Mouse (Mus musculus): ENCODE measurements around the gene Map3k6. TPM values are rescaled to one million over a fixed set of nuclear protein-coding genes. Genes with fewer than 3 reads are reported as not detected.

Map3k6 gene
- total RNA-seq, 2 experiments from 2014 or later, result 5.3 to 10.6 TPM

DNA sequence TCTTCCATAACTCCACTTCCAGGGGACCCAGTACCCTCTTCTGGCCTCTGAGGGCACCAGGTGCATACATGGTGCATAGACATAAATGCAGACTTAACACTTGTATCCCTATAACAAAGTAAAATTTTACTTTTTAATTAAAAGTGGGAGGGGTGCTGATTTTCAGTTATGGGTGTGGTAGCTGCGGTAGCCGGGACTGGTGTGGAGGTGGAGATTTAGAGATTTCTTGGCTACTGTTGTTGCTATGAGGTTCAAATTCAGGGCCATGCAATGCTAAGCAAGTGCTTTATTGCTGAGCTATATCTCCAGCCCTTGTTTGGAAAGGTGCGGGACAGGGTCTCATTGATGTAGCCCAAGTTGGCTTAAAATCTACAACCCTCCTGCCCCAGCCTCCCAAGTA lies 21.9 kb upstream of the Map3k6 start:
- Histone ChIP-seq H3K4me3 (no peak overlapping the region), H3K27ac (no peak overlapping the region)
- no peak for DNase-seq (ENCODE audit: extremely low spot score in 1 of 2, low spot score in 2 of 2)
- no peak for TF ChIP-seq CTCF (IDR thresholded peaks at IDR 0.05)
- intact Hi-C loops (cut with DNase I), result no loop called here

DNA sequence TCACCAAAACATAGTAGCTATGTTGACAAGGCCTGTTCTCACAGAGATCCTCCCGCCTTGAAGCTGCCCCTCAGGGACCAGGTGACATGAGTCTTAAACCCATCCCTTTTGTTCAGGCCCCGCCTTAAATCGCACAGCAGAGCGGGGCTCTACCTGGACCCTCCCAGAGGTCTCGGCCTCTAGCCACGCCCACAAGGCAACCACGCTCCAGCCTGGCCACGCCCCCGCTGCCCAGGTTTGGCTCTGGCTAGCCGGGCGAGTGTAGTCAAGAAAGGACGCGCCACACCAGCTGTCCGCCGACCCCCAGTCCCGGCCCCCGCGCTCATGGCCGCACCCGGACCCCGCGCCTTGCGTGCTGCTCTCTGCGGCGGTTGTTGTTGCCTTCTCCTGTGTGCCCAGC lies 20.0 kb upstream of the Map3k6 start:
- Histone ChIP-seq H3K27ac (no peak overlapping the region), H3K4me3 (no peak overlapping the region)
- intact Hi-C loops (cut with DNase I), result no loop called here
- TF ChIP-seq CTCF (IDR thresholded peaks at IDR 0.05), result no peak
- DNase-seq (ENCODE audit: extremely low spot score in 1 of 2, low spot score in 2 of 2), result no peak

DNA sequence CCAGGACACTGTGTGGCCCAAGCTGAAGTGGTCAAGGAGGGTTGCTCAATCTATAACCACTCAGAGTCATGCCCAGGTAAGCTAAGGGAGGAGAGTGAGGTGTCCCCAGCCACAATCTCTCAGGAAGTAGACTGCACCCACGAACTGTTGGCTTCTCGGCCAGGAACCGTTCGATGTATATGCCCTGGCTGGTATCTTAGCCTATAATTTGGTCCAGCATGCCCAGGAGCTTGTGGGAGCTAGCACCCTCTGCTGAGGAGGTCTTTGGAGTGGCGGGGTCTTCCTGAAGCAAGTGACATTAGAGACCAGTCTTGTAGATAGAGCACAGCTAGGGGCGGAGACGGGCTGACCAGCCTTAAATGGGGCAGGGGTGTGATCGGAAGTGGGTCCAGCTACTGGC lies 18.9 kb upstream of the Map3k6 start:
- H3K4me3 ChIP-seq, result no peak overlapping the region
- no peak overlapping the region for H3K27ac ChIP-seq
- intact Hi-C loops (cut with DNase I), result no loop called here
- no peak for TF ChIP-seq CTCF (IDR thresholded peaks at IDR 0.05)
- no peak for DNase-seq (ENCODE audit: extremely low spot score in 1 of 2, low spot score in 2 of 2)

DNA sequence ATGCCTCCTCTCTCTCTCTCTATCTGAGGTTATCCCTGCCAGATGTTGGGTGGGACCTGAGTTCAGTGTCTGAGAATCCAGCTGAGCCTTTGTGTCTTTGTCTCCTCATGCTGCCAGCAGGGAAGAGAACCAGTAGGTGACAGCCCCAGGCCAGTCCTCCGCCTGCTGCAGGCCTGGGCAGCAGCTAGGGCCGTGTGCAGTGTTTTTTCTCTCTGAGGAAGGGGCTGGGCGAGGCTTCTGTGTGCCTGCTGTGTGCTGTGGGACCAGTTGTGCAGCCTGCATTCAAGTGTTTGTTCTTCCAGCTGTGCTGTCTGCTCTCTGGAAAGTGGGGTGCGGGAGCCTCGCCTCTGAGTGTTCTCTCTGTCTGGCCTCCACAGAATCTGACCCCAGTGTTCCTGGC lies 16.7 kb upstream of the Map3k6 start:
- intact Hi-C loops (cut with DNase I), result no loop called here
- Histone ChIP-seq H3K27ac (no peak overlapping the region), H3K4me3 (no peak overlapping the region)
- no peak for DNase-seq (ENCODE audit: extremely low spot score in 1 of 2, low spot score in 2 of 2)
- TF ChIP-seq CTCF (IDR thresholded peaks at IDR 0.05), result no peak

DNA sequence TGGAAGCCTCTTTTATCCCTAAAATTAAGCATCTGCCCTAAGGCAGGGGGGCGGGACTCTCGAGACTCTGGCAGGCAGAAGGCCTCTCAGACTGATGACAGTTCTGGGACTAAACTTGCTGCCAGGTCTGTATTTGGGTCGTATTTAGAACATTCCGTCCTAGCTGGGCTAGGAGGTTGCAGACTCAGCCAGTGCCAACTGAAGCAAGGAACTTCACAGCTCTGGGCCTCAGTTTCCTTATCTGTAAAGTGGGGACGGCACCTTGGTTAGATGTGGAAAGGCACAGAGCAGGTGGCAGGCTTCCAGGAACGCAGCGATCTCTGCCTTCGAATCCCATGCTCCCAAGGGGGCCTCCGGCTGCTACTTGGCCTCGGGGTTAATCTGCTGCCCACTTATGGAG lies 14.5 kb upstream of the Map3k6 start:
- Histone ChIP-seq H3K27ac (no peak overlapping the region), H3K4me3 (no peak overlapping the region)
- intact Hi-C loops (cut with DNase I), result no loop called here
- no peak for TF ChIP-seq CTCF (IDR thresholded peaks at IDR 0.05)
- no peak for DNase-seq (ENCODE audit: extremely low spot score in 1 of 2, low spot score in 2 of 2)

DNA sequence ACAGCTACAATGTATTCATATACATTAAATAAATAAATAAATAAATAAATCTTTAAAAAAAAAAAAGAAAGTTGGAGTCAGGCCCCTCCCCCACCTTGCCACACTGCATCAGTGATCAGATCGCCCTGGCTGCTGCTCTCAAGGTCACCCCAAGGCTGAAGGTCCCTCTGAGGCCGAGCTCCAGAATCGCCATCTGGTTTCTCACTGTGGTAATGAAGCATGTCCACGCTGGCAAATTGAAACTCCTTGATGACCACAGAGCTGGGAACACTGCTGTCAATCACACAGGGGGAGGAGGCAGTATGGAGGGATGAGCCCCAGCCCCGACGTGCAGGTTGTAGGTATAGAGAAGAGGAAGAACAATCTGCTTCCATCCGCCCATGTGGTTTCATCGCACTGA lies 13.0 kb upstream of the Map3k6 start:
- no peak for DNase-seq (ENCODE audit: extremely low spot score in 1 of 2, low spot score in 2 of 2)

DNA sequence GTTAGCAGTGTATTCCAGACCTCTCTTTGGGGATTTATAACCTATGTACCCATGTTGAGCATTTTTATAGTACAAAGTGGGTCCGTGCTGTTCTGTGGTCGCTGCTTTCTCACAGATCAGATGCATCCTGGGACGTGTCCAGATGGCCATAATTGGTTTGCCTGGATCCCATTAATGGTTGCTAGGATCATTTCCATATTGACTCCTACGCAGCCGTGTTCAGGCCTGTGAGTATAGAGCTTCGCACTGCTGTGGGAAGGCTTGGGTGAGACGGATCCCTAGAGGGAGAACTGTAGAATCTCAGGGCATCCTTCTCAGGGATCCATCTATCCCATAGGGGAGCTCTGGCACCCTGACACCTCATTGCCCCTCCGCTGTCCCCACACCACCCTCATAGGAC lies 11.0 kb upstream of the Map3k6 start:
- intact Hi-C loops (cut with DNase I), result no loop called here
- no peak for TF ChIP-seq CTCF (IDR thresholded peaks at IDR 0.05)
- no peak for DNase-seq (ENCODE audit: extremely low spot score in 1 of 2, low spot score in 2 of 2)
- Histone ChIP-seq H3K27ac (no peak overlapping the region), H3K4me3 (no peak overlapping the region)

More for the DNA sequence above, 13.0 kb upstream of the Map3k6 start:
- Histone ChIP-seq H3K27ac (no peak overlapping the region), H3K4me3 (no peak overlapping the region)
- intact Hi-C loops (cut with DNase I), result no loop called here
- no peak for TF ChIP-seq CTCF (IDR thresholded peaks at IDR 0.05)

DNA sequence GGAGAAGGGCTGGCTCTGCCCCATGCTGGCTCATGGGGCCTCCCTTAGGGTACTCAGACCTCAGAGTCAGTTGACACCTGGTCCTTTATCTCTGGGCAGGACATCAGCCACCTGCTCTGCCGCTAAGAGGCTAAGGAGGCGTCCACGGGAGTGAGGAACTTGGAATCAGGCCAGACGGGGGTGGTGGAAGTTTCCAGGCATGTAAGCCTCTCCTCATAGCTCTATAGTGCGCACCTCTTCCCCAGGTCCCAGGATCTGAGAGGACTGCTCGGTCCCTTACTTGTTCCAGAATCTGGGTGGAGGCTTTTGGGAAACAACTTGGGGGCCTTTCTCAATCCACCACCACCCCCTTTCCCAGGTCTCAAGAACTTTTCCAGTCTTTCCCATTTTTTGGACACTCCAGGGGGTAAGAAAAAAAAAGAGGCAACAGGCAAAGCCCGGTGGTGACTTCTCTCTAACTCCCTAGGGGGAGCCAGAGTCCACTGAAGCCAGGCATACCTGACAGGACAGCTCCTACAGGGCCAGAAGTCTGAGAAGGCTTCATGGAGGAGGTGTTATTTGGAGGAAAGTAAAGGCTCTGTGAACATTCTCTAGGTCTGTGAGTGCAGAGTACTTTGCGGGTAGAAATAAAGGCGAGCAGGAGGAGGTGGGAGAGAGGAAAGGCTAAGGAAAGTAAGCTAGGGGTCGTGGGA lies 7.2 kb upstream of the Map3k6 start:
- H3K4me3 ChIP-seq, result no peak overlapping the region
- H3K27ac ChIP-seq, result no peak overlapping the region
- no peak for DNase-seq (ENCODE audit: extremely low spot score in 1 of 2, low spot score in 2 of 2)
- TF ChIP-seq CTCF (IDR thresholded peaks at IDR 0.05), result peak; percentile 73
- intact Hi-C loops (cut with DNase I), result loop anchor here (1.0 to 10.0 kb wide), 2 partner anchors 64 to 221 kb away; no protein-coding TSS in a partner anchor

DNA sequence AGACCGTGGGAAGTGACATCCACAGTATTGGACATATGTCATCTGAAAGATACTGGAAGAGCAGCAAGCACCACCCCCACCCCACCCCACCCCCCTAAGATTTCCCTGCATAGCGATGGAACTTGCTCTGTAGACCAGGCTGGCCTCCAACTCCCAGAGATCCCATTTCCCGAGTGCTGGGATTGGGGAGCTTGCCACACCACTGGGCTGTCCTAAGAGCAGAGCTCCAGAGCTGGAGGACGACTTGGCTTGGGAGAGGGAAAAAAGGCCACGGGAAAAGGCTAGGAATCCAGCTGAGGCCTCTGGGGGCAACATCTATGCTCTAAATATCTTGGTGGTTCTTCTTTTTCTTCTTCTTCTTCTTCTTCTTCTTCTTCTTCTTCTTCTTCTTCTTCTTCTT lies 5.8 kb upstream of the Map3k6 start:
- intact Hi-C loops (cut with DNase I), result loop anchor here (10.0 kb wide), 1 partner anchor 220 kb away; no protein-coding TSS in a partner anchor
- TF ChIP-seq CTCF (IDR thresholded peaks at IDR 0.05), result no peak
- Histone ChIP-seq H3K4me3 (no peak overlapping the region), H3K27ac (no peak overlapping the region)
- no peak for DNase-seq (ENCODE audit: extremely low spot score in 1 of 2, low spot score in 2 of 2)

DNA sequence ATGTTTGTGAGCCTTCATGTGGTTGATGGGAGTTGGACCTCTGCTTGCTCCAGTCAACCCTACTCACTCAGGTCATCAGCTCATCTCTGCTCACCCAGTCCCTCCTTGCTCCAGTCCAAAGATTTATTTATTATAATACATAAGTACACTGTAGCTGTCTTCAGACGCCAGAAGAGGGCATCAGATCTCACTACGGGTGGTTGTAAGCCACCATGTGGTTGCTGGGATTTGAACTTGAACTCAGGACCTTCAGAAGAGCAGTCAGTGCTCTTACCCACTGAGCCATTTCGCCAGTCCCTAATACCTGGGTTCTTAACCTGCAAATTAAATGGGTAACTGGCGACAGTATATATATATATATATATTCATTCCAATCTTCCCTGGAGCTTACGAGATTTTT lies 5.2 kb upstream of the Map3k6 start:
- no peak; the same call in 1 of the 2 replicates for TF ChIP-seq CTCF (IDR thresholded peaks at IDR 0.05)
- no peak overlapping the region for H3K27ac ChIP-seq
- no peak for DNase-seq (ENCODE audit: extremely low spot score in 1 of 2, low spot score in 2 of 2)
- no peak overlapping the region for H3K4me3 ChIP-seq
- intact Hi-C loops (cut with DNase I), result loop anchor here (10.0 kb wide), 1 partner anchor 219 kb away; no protein-coding TSS in a partner anchor

DNA sequence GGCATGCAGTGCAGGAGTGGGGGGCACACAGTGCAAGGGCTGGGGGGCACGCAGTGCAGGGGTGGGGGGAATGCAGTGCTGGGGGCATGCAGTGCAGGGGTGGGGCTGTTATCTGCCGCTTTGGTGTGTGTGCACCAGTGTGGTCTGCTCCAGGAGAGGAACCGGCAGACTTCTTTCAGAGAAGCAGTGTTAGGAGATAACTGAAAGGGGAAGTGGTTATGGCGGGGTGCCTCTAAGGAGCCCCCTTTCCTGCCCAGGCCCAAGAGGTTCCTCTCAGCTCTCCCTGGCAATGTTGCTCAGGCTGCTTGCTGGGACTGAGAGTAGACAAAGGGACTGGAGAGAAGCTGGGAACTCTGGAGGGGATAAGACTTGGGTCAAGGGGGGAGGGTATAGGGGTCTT lies 2.7 kb upstream of the Map3k6 start:
- no peak overlapping the region for H3K4me3 ChIP-seq
- DNase-seq (ENCODE audit: extremely low spot score in 1 of 2, low spot score in 2 of 2), result no peak
- H3K27ac ChIP-seq, result no peak overlapping the region
- TF ChIP-seq CTCF (IDR thresholded peaks at IDR 0.05), result no peak
- intact Hi-C loops (cut with DNase I), result loop anchor here (10.0 kb wide), 1 partner anchor 217 kb away; no protein-coding TSS in a partner anchor

DNA sequence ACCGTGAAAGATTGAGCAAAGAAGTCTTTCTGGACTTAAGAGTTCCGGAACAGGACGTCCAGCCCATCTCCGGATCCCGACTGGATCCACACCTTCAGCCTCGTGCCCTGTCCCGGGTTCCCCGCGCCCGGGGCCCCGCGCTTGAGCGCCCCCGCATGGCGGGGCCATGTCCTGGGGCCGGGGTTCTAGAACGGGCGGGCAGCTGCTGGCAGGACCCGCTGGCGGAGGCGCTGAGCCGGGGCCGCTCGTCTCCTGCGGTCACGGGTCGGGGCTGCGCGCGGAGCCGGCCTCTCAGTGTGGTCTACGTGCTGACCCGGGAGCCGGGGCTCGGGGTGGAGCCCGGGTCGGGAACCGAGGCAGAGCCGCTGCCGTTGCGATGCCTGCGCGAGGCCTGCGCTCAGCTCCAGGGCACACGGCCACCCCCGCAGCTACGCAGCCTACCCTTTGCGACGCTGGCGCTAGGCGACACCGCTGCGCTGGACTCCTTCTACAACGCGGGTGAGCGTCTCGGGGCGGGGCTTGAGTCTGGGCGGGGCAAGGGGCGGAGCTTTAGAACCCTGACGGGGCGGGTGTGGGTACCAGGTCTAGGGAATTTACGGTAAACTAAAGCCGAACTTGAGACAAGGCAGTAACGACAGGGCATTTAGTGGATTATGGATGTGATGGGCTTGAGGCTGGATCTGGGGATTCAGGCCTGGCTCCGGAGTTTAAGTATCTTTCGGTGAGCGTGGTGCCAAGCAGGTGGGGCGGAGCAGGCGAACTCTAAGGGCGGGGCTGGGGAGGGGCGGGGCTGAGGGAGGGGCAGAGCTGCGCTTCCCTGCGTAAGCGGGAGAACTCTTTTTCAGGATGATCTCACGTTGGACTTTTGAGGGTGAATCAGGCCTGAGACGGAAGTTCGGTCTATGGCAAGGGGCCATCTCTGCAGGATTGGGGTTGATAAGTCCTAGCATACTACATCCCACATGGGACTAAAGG lies 603 bp downstream of the Map3k6 start:
- DNase-seq (ENCODE audit: extremely low spot score in 1 of 2, low spot score in 2 of 2), result peak; percentile 85 to 88
- intact Hi-C loops (cut with DNase I), result no loop called here
- peak overlapping the region; percentile 91 for H3K27ac ChIP-seq
- peak overlapping the region; percentile 63 for H3K4me3 ChIP-seq
- peak; percentile 33 for TF ChIP-seq CTCF (IDR thresholded peaks at IDR 0.05)

Measured in left cerebral cortex, adult 2 months (tissue).